Mouse (Mus musculus): ENCODE measurements around the gene Ash1l. TPM values are rescaled to one million over a fixed set of nuclear protein-coding genes. Genes with fewer than 3 reads are reported as not detected.

The Ash1l gene
- 8.8 and 10.1 TPM in 2 replicates for polyA plus RNA-seq (2012; rRNA removed)

DNA sequence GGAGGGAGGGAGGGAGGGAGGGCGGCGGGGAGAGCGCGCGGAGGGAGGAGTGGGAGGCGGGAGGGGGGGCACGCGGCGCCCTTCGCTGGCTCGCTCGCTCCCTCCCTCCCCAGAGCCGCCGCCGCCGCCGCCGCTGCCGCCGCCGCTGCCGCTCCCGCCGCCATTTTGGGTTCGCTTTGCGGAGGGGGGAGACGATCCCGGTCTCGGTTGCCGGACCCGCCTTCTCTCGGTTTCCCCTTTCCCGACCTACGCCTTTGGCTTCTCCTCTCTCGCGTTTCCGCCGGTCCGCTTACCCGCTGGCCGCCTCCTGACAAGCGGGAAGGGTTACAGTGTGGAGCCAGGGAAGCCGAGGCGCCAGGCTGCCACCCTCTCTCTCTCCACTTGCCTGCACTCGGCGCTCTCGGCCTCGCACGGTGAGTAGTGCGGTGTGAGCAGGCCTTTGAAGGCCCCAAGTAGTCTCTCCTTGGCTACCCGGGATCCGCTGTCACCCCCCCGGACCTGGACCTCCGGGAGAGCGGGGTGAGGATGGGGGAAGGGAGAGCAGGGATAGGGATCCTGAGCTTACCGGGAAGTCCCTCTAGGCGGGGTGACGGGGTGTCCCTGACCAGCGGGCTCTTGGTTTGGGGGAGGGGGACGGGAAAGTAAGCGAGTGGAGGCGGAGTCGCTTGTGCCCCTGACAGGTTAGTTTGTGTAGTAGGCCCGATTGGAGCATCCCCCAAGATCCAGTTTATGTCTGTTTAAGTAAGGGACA, at the start of gene Ash1l, which contains the start of gene Dap3:
Gene Ash1l, plus strand, starts transcription at position 47 of the 751 bp plus-strand sequence.
Gene Dap3, minus strand, starts transcription at position 606 of the 751 bp plus-strand sequence.

DNA sequence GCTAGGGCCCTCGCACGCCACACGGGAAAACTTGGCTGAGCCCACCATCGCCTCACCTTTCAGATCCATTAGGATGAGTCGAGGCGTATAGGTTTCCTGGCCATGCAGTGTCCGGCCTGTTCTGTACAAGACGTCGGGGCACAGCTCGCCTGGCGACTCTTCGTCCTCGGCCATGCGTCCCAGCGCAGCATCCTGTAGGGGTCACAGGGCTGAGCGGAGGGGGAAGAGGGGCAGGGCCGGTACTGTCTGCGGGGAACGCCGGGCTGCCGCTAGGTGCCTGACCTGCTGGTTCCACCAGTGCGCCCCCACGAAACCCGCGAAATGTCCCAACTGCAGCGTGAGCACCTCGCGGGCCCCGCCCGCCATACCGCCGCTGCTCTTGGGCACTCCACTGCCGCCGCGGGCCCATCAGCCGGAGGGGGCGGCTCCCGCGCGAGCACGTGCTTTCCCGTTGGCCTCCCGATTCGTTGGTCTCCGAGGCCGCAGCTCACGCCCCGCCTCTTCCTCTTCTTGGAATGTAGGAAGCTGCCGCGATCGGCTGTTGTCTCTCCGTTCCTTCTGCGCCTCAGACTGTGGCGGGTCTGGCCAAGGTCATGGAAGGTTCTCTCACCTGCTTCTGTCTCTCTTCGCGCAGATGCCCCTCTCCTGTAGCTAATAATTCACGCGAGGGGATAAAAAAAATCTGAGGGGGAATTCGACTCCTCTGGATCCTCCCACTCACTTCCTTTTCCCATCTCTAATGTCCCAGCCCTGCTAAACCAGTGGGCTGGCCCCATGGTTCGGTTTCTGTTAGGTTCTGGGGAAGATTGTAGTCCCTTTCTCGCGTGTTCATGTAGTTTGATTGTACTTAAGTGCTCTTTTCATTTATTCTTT, 36.7 kb upstream of the Ash1l start, which contains the start of gene Msto1:
Gene Msto1, minus strand, starts transcription at position 489 of the 873 bp plus-strand sequence.

DNA sequence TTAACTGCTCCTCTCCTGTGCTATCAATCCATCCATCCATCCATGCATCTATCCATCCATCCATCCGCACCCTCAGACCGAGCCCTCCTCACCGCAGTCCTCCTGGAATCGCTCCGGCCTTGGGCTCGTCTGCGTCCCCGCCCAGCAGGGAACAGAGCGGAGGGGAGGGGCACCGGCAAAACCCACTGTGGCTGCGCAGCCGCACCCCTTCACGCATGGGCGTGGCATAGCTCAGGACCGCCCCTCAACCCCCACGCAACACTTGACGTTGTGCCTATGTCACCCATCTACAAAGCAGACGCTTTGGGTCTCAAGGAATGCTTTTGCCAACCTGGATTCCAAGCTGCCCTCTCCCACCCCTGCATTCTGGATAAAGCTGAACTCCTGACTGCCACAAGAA, 142.8 kb downstream of the Ash1l start, which contains the start of gene Rusc1:
Gene Rusc1, minus strand, starts transcription at position 137 of the 400 bp plus-strand sequence.

DNA sequence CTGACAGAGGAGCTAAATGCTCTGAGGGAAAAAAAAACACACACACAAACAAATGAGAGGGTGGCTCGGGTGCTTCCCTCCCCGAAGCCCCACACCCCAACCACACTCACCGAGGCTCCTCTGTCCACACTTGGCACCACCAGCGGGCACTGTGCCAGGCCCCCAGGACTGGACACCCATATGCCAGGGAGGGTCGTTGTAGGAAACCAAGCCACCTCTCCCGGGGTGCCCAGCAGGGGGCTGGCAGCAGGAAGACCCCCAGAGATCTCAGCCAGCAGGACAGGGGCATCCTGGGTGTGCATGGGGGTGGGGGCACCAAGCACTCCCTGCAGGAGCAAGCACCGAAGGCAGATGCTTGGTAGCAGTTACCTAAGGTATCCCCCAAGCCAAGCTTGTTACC, 150.4 kb downstream of the Ash1l start, which contains the start of gene Gm43738:
Gene Gm43738, minus strand, starts transcription at position 289 of the 400 bp plus-strand sequence.

DNA sequence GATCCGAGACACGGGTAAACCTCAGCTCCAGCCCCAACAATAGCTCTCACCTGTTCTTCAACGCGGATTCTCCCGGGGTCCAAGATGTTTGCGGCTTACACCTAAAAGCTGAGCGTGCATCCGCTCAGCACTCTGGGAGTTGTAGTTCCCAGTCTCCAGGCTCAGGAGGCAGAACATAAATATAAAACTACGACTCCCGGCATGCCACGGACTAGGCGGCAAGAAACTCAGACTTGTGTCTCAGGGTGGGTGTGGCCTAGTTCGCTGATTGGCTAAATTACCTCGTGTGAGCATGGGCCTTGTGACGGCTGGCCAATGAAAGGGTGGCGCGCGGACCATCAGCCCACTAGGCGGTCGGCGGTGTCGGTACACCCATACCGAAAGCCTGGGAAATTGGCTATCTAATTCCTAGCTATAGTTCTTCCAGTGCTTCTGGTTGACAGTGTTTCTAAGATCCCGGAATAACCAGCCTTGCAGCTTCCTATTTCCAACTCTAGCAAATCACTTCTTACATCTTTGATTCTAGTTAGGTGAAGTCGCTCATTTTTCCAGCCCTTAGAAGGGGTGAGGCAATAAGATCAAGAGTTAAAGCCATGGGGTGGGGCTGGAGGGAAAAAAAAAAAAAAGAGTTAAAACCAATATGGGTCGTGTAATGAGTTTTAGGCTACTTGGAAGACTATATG, 151.5 kb downstream of the Ash1l start, which contains the start of gene Fdps:
Gene Fdps, minus strand, starts transcription at position 148 of the 683 bp plus-strand sequence.

Other genes starting within 250 kb of the Ash1l start
- gene Rit1, start 233.8 kb upstream of the Ash1l start, polyA plus RNA-seq (2012; rRNA removed): 41.5 and 49.2 TPM in 2 replicates
- gene Syt11, start 175.5 kb upstream of the Ash1l start, polyA plus RNA-seq (2012; rRNA removed): 12.0 and 14.1 TPM in 2 replicates
- 16.0 and 17.5 TPM in 2 replicates for gene Gon4l, start 115.4 kb upstream of the Ash1l start, polyA plus RNA-seq (2012; rRNA removed)
- 45.9 and 55.4 TPM in 2 replicates for gene Msto1, start 36.6 kb upstream of the Ash1l start, polyA plus RNA-seq (2012; rRNA removed)
- 36.9 and 38.6 TPM in 2 replicates for gene Dap3, start 559 bp downstream of the Ash1l start, polyA plus RNA-seq (2012; rRNA removed)
- gene Rusc1, start 142.7 kb downstream of the Ash1l start, polyA plus RNA-seq (2012; rRNA removed): 36.2 and 37.3 TPM in 2 replicates
- not detected in 2 replicates for gene Gm43738, start 150.5 kb downstream of the Ash1l start, polyA plus RNA-seq (2012; rRNA removed)
- gene Fdps, start 151.3 kb downstream of the Ash1l start, polyA plus RNA-seq (2012; rRNA removed): 139 and 176 TPM in 2 replicates
- 2.0 and 8.7 TPM in 2 replicates for gene Pklr, start 185.5 kb downstream of the Ash1l start, polyA plus RNA-seq (2012; rRNA removed)
- 9.1 and 13.9 TPM in 2 replicates for gene Hcn3, start 209.6 kb downstream of the Ash1l start, polyA plus RNA-seq (2012; rRNA removed)
- gene Clk2, start 214.2 kb downstream of the Ash1l start, polyA plus RNA-seq (2012; rRNA removed): 89.7 and 99.3 TPM in 2 replicates
- gene Scamp3, start 226.9 kb downstream of the Ash1l start, polyA plus RNA-seq (2012; rRNA removed): 154 and 183 TPM in 2 replicates
- gene Fam189b, start 232.5 kb downstream of the Ash1l start, polyA plus RNA-seq (2012; rRNA removed): 63.7 and 65.9 TPM in 2 replicates

Measured in ovary, adult 2 months (tissue).